Mouse (Mus musculus) ovary, postnatal 14 days (tissue): Measurements from ENCODE around the gene Colgalt1.

Experiments used
- DNase-seq: peaks from one replicate; pipeline ENCODE4 v3.0.0; 2022; ENCODE audit warnings: low spot score

The Colgalt1 gene

GRCm38 (mm10) chr8:71591471-71592373, 19.1 kb upstream of the Colgalt1 start, which contains the start of gene Pgls:
TSS of gene Pgls (plus strand) at chr8:71592176.
- peak; percentile 90 for DNase-seq

- DNase-seq, result peak; percentile 69
Measured at GRCm38 (mm10) chr8:71592374-71593170, 18.2 kb upstream of the Colgalt1 start.

GRCm38 (mm10) chr8:71593556-71594323, 17.1 kb upstream of the Colgalt1 start:
- no peak for DNase-seq

- DNase-seq, result no peak
Measured at GRCm38 (mm10) chr8:71594324-71594722, 16.5 kb upstream of the Colgalt1 start.

- DNase-seq, result peak; percentile 89
Measured at GRCm38 (mm10) chr8:71595862-71596261, 14.9 kb upstream of the Colgalt1 start.

- no peak for DNase-seq
Measured at GRCm38 (mm10) chr8:71596384-71596783, 14.4 kb upstream of the Colgalt1 start.

- no peak for DNase-seq
Measured at GRCm38 (mm10) chr8:71596798-71597197, 14.0 kb upstream of the Colgalt1 start.

GRCm38 (mm10) chr8:71597451-71597850, 13.3 kb upstream of the Colgalt1 start, which contains the start of gene Fam129c:
TSS of gene Fam129c (plus strand) at chr8:71597648.
- DNase-seq, result no peak

GRCm38 (mm10) chr8:71598375-71598774, 12.4 kb upstream of the Colgalt1 start:
- DNase-seq, result no peak

- no peak for DNase-seq
Measured at GRCm38 (mm10) chr8:71598841-71599240, 12.0 kb upstream of the Colgalt1 start.

GRCm38 (mm10) chr8:71601939-71602665, 8.7 kb upstream of the Colgalt1 start:
- no peak for DNase-seq

GRCm38 (mm10) chr8:71602666-71603334, 8.0 kb upstream of the Colgalt1 start:
- peak; percentile 61 for DNase-seq

GRCm38 (mm10) chr8:71604021-71604420, 6.8 kb upstream of the Colgalt1 start:
- DNase-seq, result no peak

- DNase-seq, result no peak
Measured at GRCm38 (mm10) chr8:71612141-71612540, 1.3 kb downstream of the Colgalt1 start.

- no peak for DNase-seq
Measured at GRCm38 (mm10) chr8:71613418-71613817, 2.6 kb downstream of the Colgalt1 start.

- no peak for DNase-seq
Measured at GRCm38 (mm10) chr8:71619786-71620185, 9.0 kb downstream of the Colgalt1 start.

GRCm38 (mm10) chr8:71625088-71625487, 14.3 kb downstream of the Colgalt1 start:
- no peak for DNase-seq

GRCm38 (mm10) chr8:71626753-71627152, 16.0 kb downstream of the Colgalt1 start:
- no peak for DNase-seq

- no peak for DNase-seq
Measured at GRCm38 (mm10) chr8:71627265-71628099, 16.7 kb downstream of the Colgalt1 start.
